Mouse (Mus musculus) layer of hippocampus, postnatal 25 days (tissue): ENCODE results near the gene Hs3st3a1. TPM values are rescaled to one million over a fixed set of nuclear protein-coding genes. Genes with fewer than 3 reads are reported as not detected.

ENCODE experiments used
- DNase-seq, 2 experiments: peaks; one replicate each; pipeline ENCODE4 v3.0.0; 2022; ENCODE audit warnings: mixed read lengths in 2 of 2, low spot score in 1 of 2; ENCODE audit errors: extremely low spot score in 1 of 2
- total RNA-seq, 2 experiments: library from RNA; stranded (reverse); gene quantifications; 2 replicates each; pipeline ENCODE4 v1.2.3; 2021

Gene Hs3st3a1
- total RNA-seq, 2 experiments from 2014 or later, result 0.25 to 0.45 TPM

- no peak for DNase-seq
Measured at GRCm38 (mm10) chr11:64481445-64481844, 46.3 kb downstream of the Hs3st3a1 start.

GRCm38 (mm10) chr11:64489587-64490433 is 54.7 kb downstream of the Hs3st3a1 start:
- DNase-seq, result no peak

- no peak for DNase-seq
Measured at GRCm38 (mm10) chr11:64494448-64494847, 59.3 kb downstream of the Hs3st3a1 start.

GRCm38 (mm10) chr11:64495935-64496334 is 60.8 kb downstream of the Hs3st3a1 start:
- DNase-seq, result no peak

GRCm38 (mm10) chr11:64496677-64497076 is 61.5 kb downstream of the Hs3st3a1 start:
- DNase-seq, result no peak

GRCm38 (mm10) chr11:64500536-64501112 is 65.5 kb downstream of the Hs3st3a1 start:
- DNase-seq, result no peak

GRCm38 (mm10) chr11:64503040-64503439 is 67.9 kb downstream of the Hs3st3a1 start:
- no peak for DNase-seq

- DNase-seq, result no peak
Measured at GRCm38 (mm10) chr11:64505924-64506323, 70.8 kb downstream of the Hs3st3a1 start.

- DNase-seq, result no peak
Measured at GRCm38 (mm10) chr11:64507024-64507423, 71.9 kb downstream of the Hs3st3a1 start.

- no peak for DNase-seq
Measured at GRCm38 (mm10) chr11:64509106-64509505, 74.0 kb downstream of the Hs3st3a1 start.

GRCm38 (mm10) chr11:64512301-64512700 is 77.2 kb downstream of the Hs3st3a1 start:
- DNase-seq, result no peak

GRCm38 (mm10) chr11:64513419-64513818 is 78.3 kb downstream of the Hs3st3a1 start:
- DNase-seq, result no peak

GRCm38 (mm10) chr11:64516712-64517589 is 81.8 kb downstream of the Hs3st3a1 start:
- DNase-seq, result no peak

GRCm38 (mm10) chr11:64518146-64518841 is 83.2 kb downstream of the Hs3st3a1 start:
- no peak for DNase-seq

GRCm38 (mm10) chr11:64523993-64524570 is 89.0 kb downstream of the Hs3st3a1 start:
- DNase-seq, result no peak

- no peak for DNase-seq
Measured at GRCm38 (mm10) chr11:64537230-64537629, 102.1 kb downstream of the Hs3st3a1 start.

- DNase-seq, result no peak
Measured at GRCm38 (mm10) chr11:64541866-64542265, 106.7 kb downstream of the Hs3st3a1 start.

GRCm38 (mm10) chr11:64542335-64542734 is 107.2 kb downstream of the Hs3st3a1 start:
- DNase-seq, result no peak

- no peak for DNase-seq
Measured at GRCm38 (mm10) chr11:64543181-64543641, 108.1 kb downstream of the Hs3st3a1 start.

- DNase-seq, result no peak
Measured at GRCm38 (mm10) chr11:64544236-64544635, 109.1 kb downstream of the Hs3st3a1 start.
